Mouse (Mus musculus) hindbrain, embryonic 16.5 days (tissue): Measurements from ENCODE around the gene Mturn. TPM values are rescaled to one million over a fixed set of nuclear protein-coding genes. Genes with fewer than 3 reads are reported as not detected.

Experiments
- ATAC-seq: fragments of 200-750 bp; cut with Nextera tagmentation; 2 replicates; pipeline ENCODE4 v1.8.0; 2017; ENCODE audit warnings: moderate TSS enrichment, moderate library complexity
- H3K27ac ChIP-seq: fragments of 300-500 bp; sonication (generic); 2 replicates; pipeline ENCODE4 v1.5.1; 2014; ENCODE audit warnings: low read depth, mild to moderate bottlenecking, control low read depth, low read length, moderate library complexity
- H3K27me3 ChIP-seq: fragments of 300-500 bp; sonication (generic); replicated peaks from 2 replicates; pipeline ENCODE4 v1.6.1; 2014; ENCODE audit warnings: low read length; ENCODE audit not compliant: control insufficient read depth, insufficient read depth
- H3K36me3 ChIP-seq: fragments of 300-500 bp; sonication (generic); 2 replicates; pipeline ENCODE4 v1.6.1; 2014; ENCODE audit warnings: mild to moderate bottlenecking, low read length, moderate library complexity, mixed read lengths; ENCODE audit not compliant: control insufficient read depth, insufficient read depth
- H3K4me1 ChIP-seq: fragments of 300-500 bp; sonication (generic); 2 replicates; pipeline ENCODE4 v1.6.1; 2014; ENCODE audit warnings: low read depth, low read length; ENCODE audit not compliant: control insufficient read depth, insufficient read depth
- H3K4me2 ChIP-seq: fragments of 300-500 bp; sonication (generic); 2 replicates; pipeline ENCODE4 v1.6.1; 2014; ENCODE audit warnings: mild to moderate bottlenecking, low read length, control low read depth, moderate library complexity
- H3K4me3 ChIP-seq: fragments of 300-500 bp; sonication (generic); 2 replicates; pipeline ENCODE4 v1.5.1; 2014; ENCODE audit warnings: mild to moderate bottlenecking, low read length, control low read depth, moderate library complexity
- H3K9ac ChIP-seq: fragments of 300-500 bp; sonication (generic); 2 replicates; pipeline ENCODE4 v1.6.1; 2014; ENCODE audit warnings: low read depth, mild to moderate bottlenecking, control low read depth, low read length, moderate library complexity
- H3K9me3 ChIP-seq: fragments of 300-500 bp; sonication (generic); 2 replicates; pipeline ENCODE4 v1.6.1; 2014; ENCODE audit warnings: mild to moderate bottlenecking, low read length, moderate library complexity; ENCODE audit not compliant: control insufficient read depth
- WGBS: fragments of 180-500 bp; shearing (Covaris S2); extraction: QIAGEN DNeasy Blood & Tissue Kit; methylation state at CpG from one replicate; pipeline ENCODE4 v1.1.7; 2014; 5-methylcytosine and 5-hydroxymethylcytosine counted together
- polyA plus RNA-seq: library from polyadenylated mRNA; unstranded; fragments of >200 nt; fragmentation: Nextera tagmentation; extraction: Ambion mirVana; gene quantifications from 2 replicates; pipeline ENCODE4 v1.2.1, GENCODE M21; 2015

The Mturn gene
- polyA plus RNA-seq, 1 experiment from 2014 or later = 94.3 TPM

DNA sequence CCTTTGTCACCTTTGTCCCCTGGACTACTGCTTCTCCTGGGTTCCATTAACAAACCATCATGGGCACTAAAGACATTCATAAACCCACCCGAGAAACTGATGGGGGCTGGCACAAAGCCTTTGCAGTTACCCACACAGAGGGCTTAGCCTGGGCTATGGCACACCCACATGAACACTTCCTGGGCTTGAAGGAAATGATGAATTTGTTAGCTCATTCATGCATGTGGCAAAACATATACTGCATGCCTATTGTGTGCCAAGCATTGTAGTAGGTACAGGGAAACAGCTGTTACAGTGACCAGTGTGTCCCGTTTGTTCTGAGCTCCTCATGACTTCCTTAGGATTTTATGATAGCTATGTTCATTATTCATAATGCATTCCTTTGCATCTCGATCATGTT lies 55.8 kb downstream of the Mturn start:
- Histone ChIP-seq H3K27ac (no peak overlapping the region), H3K4me3 (no peak overlapping the region), H3K4me2 (no peak overlapping the region), H3K9ac (no peak overlapping the region), H3K36me3 (no peaks in the 10 kb centered on the region), H3K9me3 (no peaks in the 10 kb centered on the region), H3K27me3 (no peaks in the 10 kb centered on the region), H3K4me1 (no peaks in the 10 kb centered on the region)
- 75% methylated on average over 3 of the region's 3 CpGs for WGBS
- no peak for ATAC-seq

DNA sequence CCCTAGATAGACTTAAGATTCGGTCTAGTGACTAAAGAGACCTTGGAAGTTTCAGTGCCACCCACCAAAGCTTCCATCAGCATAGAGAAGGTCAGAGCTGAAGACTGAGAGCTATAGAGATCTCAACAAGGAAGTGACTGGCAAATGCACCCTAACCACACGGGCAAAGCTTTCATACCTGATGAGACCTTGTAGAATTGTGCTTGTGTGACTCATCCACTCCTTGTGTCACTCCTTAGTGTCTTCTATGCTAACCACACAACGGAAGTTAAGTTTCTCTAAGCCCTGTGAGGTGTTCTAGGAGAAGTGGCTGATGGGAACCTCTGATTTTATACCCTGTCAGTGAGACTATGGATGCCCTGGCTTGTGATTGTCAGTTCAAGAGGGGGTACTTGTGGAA lies 56.3 kb downstream of the Mturn start:
- Histone ChIP-seq H3K4me1 (no peaks in the 10 kb centered on the region), H3K9ac (no peak overlapping the region), H3K27ac (no peak overlapping the region), H3K4me2 (no peak overlapping the region), H3K4me3 (no peak overlapping the region), H3K36me3 (no peaks in the 10 kb centered on the region), H3K27me3 (no peaks in the 10 kb centered on the region), H3K9me3 (no peaks in the 10 kb centered on the region)
- ATAC-seq = no peak
- 90% methylated on average over 3 of the region's 3 CpGs for WGBS

DNA sequence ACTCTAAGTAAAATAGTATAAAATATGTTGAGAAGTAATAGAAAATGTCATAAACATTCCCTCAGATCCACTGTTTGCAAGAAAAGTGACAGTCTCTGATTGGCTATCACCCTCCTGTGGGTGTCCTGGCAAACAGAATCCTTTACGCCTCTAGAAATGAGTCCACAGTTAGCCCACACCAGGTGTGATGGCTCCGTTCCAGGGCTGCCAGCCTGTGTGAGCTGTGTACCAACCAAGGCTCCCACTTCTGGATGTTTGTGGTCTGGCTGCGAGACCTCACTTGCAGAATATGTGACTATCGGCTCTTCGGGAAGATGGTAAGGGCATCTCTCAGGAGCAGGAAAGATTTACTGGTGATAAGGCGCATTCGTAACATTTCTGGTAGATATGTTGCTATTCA lies 67.6 kb downstream of the Mturn start:
- no peaks in the 10 kb centered on the region for H3K9me3 ChIP-seq
- no peak for ATAC-seq
- WGBS = 96% methylated on average over 7 of the region's 7 CpGs

DNA sequence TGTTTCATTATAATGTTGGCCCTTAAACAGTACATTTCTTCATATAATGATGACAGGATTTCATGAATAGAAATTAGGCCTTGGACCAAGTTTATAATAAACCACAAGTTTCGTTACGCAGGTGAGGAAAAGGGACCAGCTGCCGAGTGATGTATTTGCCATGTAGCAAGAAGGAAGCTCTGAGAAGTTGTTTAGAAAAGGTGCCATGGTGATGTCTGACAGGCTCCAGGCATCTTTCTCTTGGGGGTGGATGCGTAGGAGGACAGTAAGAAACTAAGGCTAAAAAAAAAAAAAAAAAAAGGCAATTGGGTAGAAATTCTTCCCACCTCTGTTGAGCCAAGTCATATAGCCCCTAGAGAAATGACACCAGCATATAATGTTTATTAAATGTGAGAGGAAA lies 70.2 kb downstream of the Mturn start:
- Histone ChIP-seq H3K4me1 (no peaks in the 10 kb centered on the region), H3K36me3 (no peaks in the 10 kb centered on the region), H3K4me2 (no peak overlapping the region), H3K9ac (no peak overlapping the region), H3K9me3 (no peaks in the 10 kb centered on the region), H3K27me3 (no peaks in the 10 kb centered on the region), H3K27ac (no peak overlapping the region), H3K4me3 (no peak overlapping the region)
- WGBS = 84% methylated on average over 4 of the region's 4 CpGs
- ATAC-seq = no peak

More for the DNA sequence above, 67.6 kb downstream of the Mturn start:
- H3K4me2 ChIP-seq = no peak overlapping the region
- no peaks in the 10 kb centered on the region for H3K36me3 ChIP-seq
- H3K4me3 ChIP-seq = no peak overlapping the region
- no peak overlapping the region for H3K9ac ChIP-seq
- no peaks in the 10 kb centered on the region for H3K4me1 ChIP-seq
- no peak overlapping the region for H3K27ac ChIP-seq
- H3K27me3 ChIP-seq = no peaks in the 10 kb centered on the region

DNA sequence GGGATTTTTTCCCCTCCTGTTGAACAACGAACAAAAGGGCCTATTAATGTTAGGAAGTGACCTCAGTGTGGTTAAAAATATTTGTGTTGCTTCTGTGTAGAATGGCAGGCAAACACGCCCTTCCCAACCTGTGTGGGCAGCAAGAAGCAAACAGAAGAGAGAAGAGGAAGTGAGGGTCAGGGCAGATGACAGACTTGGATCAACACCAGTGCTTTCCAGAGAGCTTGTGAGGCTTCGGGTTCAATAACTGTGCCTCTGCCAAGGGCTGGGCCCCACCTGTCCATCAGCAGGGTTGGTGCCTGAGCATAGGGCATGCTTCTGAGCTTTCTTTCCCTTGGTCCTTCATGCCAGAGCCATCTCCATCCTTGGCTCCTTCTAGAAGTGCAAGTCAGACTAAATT lies 70.7 kb downstream of the Mturn start:
- Histone ChIP-seq H3K27ac (no peak overlapping the region), H3K4me3 (no peak overlapping the region), H3K36me3 (no peaks in the 10 kb centered on the region), H3K9ac (no peak overlapping the region), H3K9me3 (no peaks in the 10 kb centered on the region), H3K4me1 (no peaks in the 10 kb centered on the region; the same call in 1 of the 2 replicates), H3K27me3 (no peaks in the 10 kb centered on the region), H3K4me2 (no peak overlapping the region)
- no peak for ATAC-seq
- 53% methylated on average over 3 of the region's 3 CpGs for WGBS

Other genes starting within 250 kb of the Mturn start
- gene Scrn1, start 115.1 kb upstream of the Mturn start, polyA plus RNA-seq = 109 and 114 TPM in 2 replicates
- gene Plekha8, start 86.5 kb upstream of the Mturn start, polyA plus RNA-seq = 6.3 and 8.1 TPM in 2 replicates
- gene Fkbp14, start 84.3 kb upstream of the Mturn start, polyA plus RNA-seq = 8.0 and 11.8 TPM in 2 replicates
- 5.0 and 5.3 TPM in 2 replicates for gene Znrf2, start 135.3 kb downstream of the Mturn start, polyA plus RNA-seq